Mouse (Mus musculus): Measurements from ENCODE around the gene Dcx. TPM values are rescaled to one million over a fixed set of nuclear protein-coding genes. Genes with fewer than 3 reads are reported as not detected.

Gene Dcx
- polyA plus RNA-seq, 1 experiment from 2014 or later: 2.1 TPM

- H3K4me2 ChIP-seq (ENCODE audit: low read depth, low read length): no peak overlapping the region
- H3K27me3 ChIP-seq (replicated peaks; ENCODE audit: control insufficient read depth, insufficient read depth, low read length): no peaks in the 10 kb centered on the region
- H3K9me3 ChIP-seq (ENCODE audit: control insufficient read depth, low read length): no peaks in the 10 kb centered on the region
- no peaks in the 10 kb centered on the region for H3K4me1 ChIP-seq (ENCODE audit: control insufficient read depth, insufficient read depth, low read length)
- no peak for ATAC-seq
- 60% methylated on average over 7 of the region's 7 CpGs for WGBS
- H3K27ac ChIP-seq (ENCODE audit: low read length): no peak overlapping the region
- no peaks in the 10 kb centered on the region for H3K36me3 ChIP-seq (ENCODE audit: control insufficient read depth, insufficient read depth, low read length)
- H3K9ac ChIP-seq (ENCODE audit: low read depth, low read length): no peak overlapping the region
- no peak overlapping the region for H3K4me3 ChIP-seq (ENCODE audit: low read length)
These were observed 35.5 kb downstream of the Dcx start for GRCm38 (mm10) chrX:143897363-143898285.

- Histone ChIP-seq H3K27ac (ENCODE audit: low read length) (no peak overlapping the region), H3K9ac (ENCODE audit: low read depth, low read length) (no peak overlapping the region), H3K4me2 (ENCODE audit: low read depth, low read length) (no peak overlapping the region), H3K4me1 (ENCODE audit: control insufficient read depth, insufficient read depth, low read length) (no peaks in the 10 kb centered on the region), H3K36me3 (ENCODE audit: control insufficient read depth, insufficient read depth, low read length) (no peaks in the 10 kb centered on the region), H3K27me3 (replicated peaks; ENCODE audit: control insufficient read depth, insufficient read depth, low read length) (no peaks in the 10 kb centered on the region), H3K4me3 (ENCODE audit: low read length) (no peak overlapping the region), H3K9me3 (ENCODE audit: control insufficient read depth, low read length) (no peaks in the 10 kb centered on the region)
- WGBS: 78% methylated on average over 5 of the region's 5 CpGs
- ATAC-seq: no peak
These were observed 36.2 kb downstream of the Dcx start for GRCm38 (mm10) chrX:143896936-143897335.

GRCm38 (mm10) chrX:143893180-143893579, 39.9 kb downstream of the Dcx start:
- Histone ChIP-seq H3K27ac (ENCODE audit: low read length) (no peak overlapping the region), H3K4me1 (ENCODE audit: control insufficient read depth, insufficient read depth, low read length) (no peaks in the 10 kb centered on the region), H3K27me3 (replicated peaks; ENCODE audit: control insufficient read depth, insufficient read depth, low read length) (no peaks in the 10 kb centered on the region), H3K36me3 (ENCODE audit: control insufficient read depth, insufficient read depth, low read length) (no peaks in the 10 kb centered on the region), H3K4me2 (ENCODE audit: low read depth, low read length) (no peak overlapping the region), H3K4me3 (ENCODE audit: low read length) (no peak overlapping the region), H3K9me3 (ENCODE audit: control insufficient read depth, low read length) (no peaks in the 10 kb centered on the region), H3K9ac (ENCODE audit: low read depth, low read length) (no peak overlapping the region)
- ATAC-seq: no peak
- WGBS: 56% methylated on average over 3 of the region's 3 CpGs

- Histone ChIP-seq H3K4me2 (ENCODE audit: low read depth, low read length) (no peak overlapping the region), H3K4me1 (ENCODE audit: control insufficient read depth, insufficient read depth, low read length) (no peaks in the 10 kb centered on the region), H3K27ac (ENCODE audit: low read length) (no peak overlapping the region), H3K27me3 (replicated peaks; ENCODE audit: control insufficient read depth, insufficient read depth, low read length) (no peaks in the 10 kb centered on the region), H3K9ac (ENCODE audit: low read depth, low read length) (no peak overlapping the region), H3K4me3 (ENCODE audit: low read length) (no peak overlapping the region), H3K36me3 (ENCODE audit: control insufficient read depth, insufficient read depth, low read length) (no peaks in the 10 kb centered on the region), H3K9me3 (ENCODE audit: control insufficient read depth, low read length) (no peaks in the 10 kb centered on the region)
- ATAC-seq: no peak
- 50% methylated on average over 4 of the region's 4 CpGs for WGBS
These were observed 47.3 kb downstream of the Dcx start for GRCm38 (mm10) chrX:143885765-143886164.

- 22% methylated on average over 3 of the region's 3 CpGs for WGBS
- H3K27ac ChIP-seq (ENCODE audit: low read length): no peak overlapping the region
- H3K9me3 ChIP-seq (ENCODE audit: control insufficient read depth, low read length): no peaks in the 10 kb centered on the region
- H3K36me3 ChIP-seq (ENCODE audit: control insufficient read depth, insufficient read depth, low read length): no peaks in the 10 kb centered on the region
- H3K27me3 ChIP-seq (replicated peaks; ENCODE audit: control insufficient read depth, insufficient read depth, low read length): no peaks in the 10 kb centered on the region
- no peak overlapping the region for H3K9ac ChIP-seq (ENCODE audit: low read depth, low read length)
- H3K4me3 ChIP-seq (ENCODE audit: low read length): no peak overlapping the region
- no peak overlapping the region for H3K4me2 ChIP-seq (ENCODE audit: low read depth, low read length)
- ATAC-seq: no peak
- H3K4me1 ChIP-seq (ENCODE audit: control insufficient read depth, insufficient read depth, low read length): no peaks in the 10 kb centered on the region
These were observed 48.2 kb downstream of the Dcx start for GRCm38 (mm10) chrX:143884953-143885352.

- Histone ChIP-seq H3K9ac (ENCODE audit: low read depth, low read length) (no peak overlapping the region), H3K27ac (ENCODE audit: low read length) (no peak overlapping the region), H3K4me1 (ENCODE audit: control insufficient read depth, insufficient read depth, low read length) (no peaks in the 10 kb centered on the region), H3K4me2 (ENCODE audit: low read depth, low read length) (no peak overlapping the region), H3K9me3 (ENCODE audit: control insufficient read depth, low read length) (no peaks in the 10 kb centered on the region), H3K27me3 (replicated peaks; ENCODE audit: control insufficient read depth, insufficient read depth, low read length) (no peaks in the 10 kb centered on the region), H3K36me3 (ENCODE audit: control insufficient read depth, insufficient read depth, low read length) (no peaks in the 10 kb centered on the region), H3K4me3 (ENCODE audit: low read length) (no peak overlapping the region)
- ATAC-seq: no peak
- WGBS: 79% methylated on average over 6 of the region's 6 CpGs
These were observed 48.8 kb downstream of the Dcx start for GRCm38 (mm10) chrX:143884299-143884698.

- Histone ChIP-seq H3K9ac (ENCODE audit: low read depth, low read length) (no peak overlapping the region), H3K4me1 (ENCODE audit: control insufficient read depth, insufficient read depth, low read length) (no peaks in the 10 kb centered on the region), H3K4me3 (ENCODE audit: low read length) (no peak overlapping the region), H3K4me2 (ENCODE audit: low read depth, low read length) (no peak overlapping the region), H3K36me3 (ENCODE audit: control insufficient read depth, insufficient read depth, low read length) (no peaks in the 10 kb centered on the region), H3K27ac (ENCODE audit: low read length) (no peak overlapping the region), H3K9me3 (ENCODE audit: control insufficient read depth, low read length) (no peaks in the 10 kb centered on the region), H3K27me3 (replicated peaks; ENCODE audit: control insufficient read depth, insufficient read depth, low read length) (no peaks in the 10 kb centered on the region)
- ATAC-seq: no peak
- WGBS: 58% methylated on average over 4 of the region's 4 CpGs
These were observed 51.2 kb downstream of the Dcx start for GRCm38 (mm10) chrX:143881806-143882468.

- H3K4me3 ChIP-seq (ENCODE audit: low read length): no peak overlapping the region
- H3K9ac ChIP-seq (ENCODE audit: low read depth, low read length): no peak overlapping the region
- no peaks in the 10 kb centered on the region for H3K9me3 ChIP-seq (ENCODE audit: control insufficient read depth, low read length)
- no peaks in the 10 kb centered on the region for H3K27me3 ChIP-seq (replicated peaks; ENCODE audit: control insufficient read depth, insufficient read depth, low read length)
- no peaks in the 10 kb centered on the region for H3K4me1 ChIP-seq (ENCODE audit: control insufficient read depth, insufficient read depth, low read length)
- ATAC-seq: no peak
- H3K36me3 ChIP-seq (ENCODE audit: control insufficient read depth, insufficient read depth, low read length): no peaks in the 10 kb centered on the region
- WGBS: 79% methylated on average over 3 of the region's 3 CpGs
- H3K4me2 ChIP-seq (ENCODE audit: low read depth, low read length): no peak overlapping the region
- H3K27ac ChIP-seq (ENCODE audit: low read length): no peak overlapping the region
These were observed 53.5 kb downstream of the Dcx start for GRCm38 (mm10) chrX:143879631-143880030.

GRCm38 (mm10) chrX:143867129-143867664, 65.9 kb downstream of the Dcx start:
- H3K9ac ChIP-seq (ENCODE audit: low read depth, low read length): no peak overlapping the region
- 83% methylated on average over 5 of the region's 5 CpGs for WGBS
- H3K27ac ChIP-seq (ENCODE audit: low read length): no peak overlapping the region
- no peaks in the 10 kb centered on the region for H3K27me3 ChIP-seq (replicated peaks; ENCODE audit: control insufficient read depth, insufficient read depth, low read length)
- no peak for ATAC-seq
- H3K4me2 ChIP-seq (ENCODE audit: low read depth, low read length): no peak overlapping the region
- H3K9me3 ChIP-seq (ENCODE audit: control insufficient read depth, low read length): no peaks in the 10 kb centered on the region
- H3K36me3 ChIP-seq (ENCODE audit: control insufficient read depth, insufficient read depth, low read length): no peaks in the 10 kb centered on the region
- no peaks in the 10 kb centered on the region for H3K4me1 ChIP-seq (ENCODE audit: control insufficient read depth, insufficient read depth, low read length)
- no peak overlapping the region for H3K4me3 ChIP-seq (ENCODE audit: low read length)
